Mouse (Mus musculus) limb, embryonic 15.5 days (tissue): Measurements from ENCODE around the gene Cpeb4. TPM values are rescaled to one million over a fixed set of nuclear protein-coding genes. Genes with fewer than 3 reads are reported as not detected.
"Not testable (repeated sequence)": the region's sequence is repeated elsewhere in the genome, so short reads cannot be mapped to it uniquely, and the experiment has no call there.

Experiments
- ATAC-seq: fragments of 200-750 bp; cut with Nextera tagmentation; 2 replicates; pipeline ENCODE4 v1.8.0; 2017; ENCODE audit warnings: low read depth, moderate TSS enrichment; ENCODE audit not compliant: insufficient number of reproducible peaks, low FRiP score, low TSS enrichment
- H3K27ac ChIP-seq: fragments of 300-500 bp; sonication (generic); 2 replicates; pipeline ENCODE4 v1.5.1; 2015; ENCODE audit warnings: moderate library complexity, mild to moderate bottlenecking, inconsistent platforms
- H3K27me3 ChIP-seq: fragments of 300-500 bp; sonication (generic); 2 replicates; pipeline ENCODE4 v1.6.1; 2015; ENCODE audit warnings: inconsistent platforms
- H3K36me3 ChIP-seq: fragments of 300-500 bp; sonication (generic); 2 replicates; pipeline ENCODE4 v1.6.1; 2015; ENCODE audit warnings: inconsistent platforms
- H3K4me1 ChIP-seq: fragments of 300-500 bp; sonication (generic); 2 replicates; pipeline ENCODE4 v1.6.1; 2015; ENCODE audit warnings: inconsistent platforms
- H3K4me2 ChIP-seq: fragments of 300-500 bp; sonication (generic); 2 replicates; pipeline ENCODE4 v1.6.1; 2015; ENCODE audit warnings: mild to moderate bottlenecking, inconsistent platforms
- H3K4me3 ChIP-seq: fragments of 300-500 bp; sonication (generic); 2 replicates; pipeline ENCODE4 v1.5.1; 2015; ENCODE audit warnings: mild to moderate bottlenecking, inconsistent platforms
- H3K9ac ChIP-seq: fragments of 300-500 bp; sonication (generic); 2 replicates; pipeline ENCODE4 v1.6.1; 2015; ENCODE audit warnings: inconsistent platforms
- H3K9me3 ChIP-seq: fragments of 300-500 bp; sonication (generic); 2 replicates; pipeline ENCODE4 v1.6.1; 2016; ENCODE audit warnings: inconsistent platforms
- WGBS: fragments of 180-500 bp; shearing (Covaris S2); methylation state at CpG from one replicate; pipeline ENCODE4 v1.1.7; 2015; 5-methylcytosine and 5-hydroxymethylcytosine counted together
- polyA plus RNA-seq: library from polyadenylated mRNA; unstranded; fragments of >200 nt; fragmentation: Nextera tagmentation; extraction: Ambion mirVana; gene quantifications from 2 replicates; pipeline ENCODE4 v1.2.1, GENCODE M21; 2015

Cpeb4 gene
- polyA plus RNA-seq, 1 experiment from 2014 or later = 3.2 TPM

DNA sequence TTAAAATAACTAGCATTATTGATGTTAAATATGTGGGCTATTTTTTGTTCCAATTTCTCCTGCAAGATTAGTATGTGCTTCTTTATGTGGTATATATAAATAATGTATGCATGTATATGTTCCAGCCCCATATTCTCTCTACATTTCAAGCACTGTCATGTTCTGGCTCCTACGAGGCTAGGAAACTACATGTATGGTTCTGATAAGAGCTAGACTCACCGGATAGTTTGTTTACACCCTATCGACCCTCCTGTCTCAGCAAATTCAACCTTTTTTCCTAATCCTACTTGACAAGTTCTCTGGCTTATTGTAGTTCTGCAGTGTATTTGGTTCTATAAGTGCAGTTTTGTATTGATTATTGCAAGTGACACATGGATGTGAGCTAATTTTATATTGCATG is 36.7 kb upstream of the Cpeb4 start:
- no peak overlapping the region for H3K27ac ChIP-seq
- no peak for ATAC-seq
- no peak overlapping the region for H3K4me3 ChIP-seq
- H3K9me3 ChIP-seq = no peaks in the 10 kb centered on the region
- no peaks in the 10 kb centered on the region for H3K27me3 ChIP-seq
- peaks cover 13% of the 10 kb centered on the region; the same call in 1 of the 2 replicates for H3K4me1 ChIP-seq
- WGBS = 81% methylated on average over 3 of the region's 3 CpGs
- H3K9ac ChIP-seq = no peak overlapping the region
- H3K36me3 ChIP-seq = no peaks in the 10 kb centered on the region
- H3K4me2 ChIP-seq = no peak overlapping the region

GRCm38 (mm10) chr11:31837243-31837642 is 34.8 kb upstream of the Cpeb4 start:
- H3K27ac ChIP-seq = no peak overlapping the region
- H3K4me3 ChIP-seq = no peak overlapping the region
- no peak for ATAC-seq
- no peak overlapping the region for H3K9ac ChIP-seq
- H3K4me2 ChIP-seq = no peak overlapping the region
- no peaks in the 10 kb centered on the region for H3K9me3 ChIP-seq
- peaks cover 7% of the 10 kb centered on the region; the same call in 1 of the 2 replicates for H3K4me1 ChIP-seq
- H3K36me3 ChIP-seq = no peaks in the 10 kb centered on the region
- H3K27me3 ChIP-seq = no peaks in the 10 kb centered on the region
- WGBS = 84% methylated on average over 3 of the region's 3 CpGs

DNA sequence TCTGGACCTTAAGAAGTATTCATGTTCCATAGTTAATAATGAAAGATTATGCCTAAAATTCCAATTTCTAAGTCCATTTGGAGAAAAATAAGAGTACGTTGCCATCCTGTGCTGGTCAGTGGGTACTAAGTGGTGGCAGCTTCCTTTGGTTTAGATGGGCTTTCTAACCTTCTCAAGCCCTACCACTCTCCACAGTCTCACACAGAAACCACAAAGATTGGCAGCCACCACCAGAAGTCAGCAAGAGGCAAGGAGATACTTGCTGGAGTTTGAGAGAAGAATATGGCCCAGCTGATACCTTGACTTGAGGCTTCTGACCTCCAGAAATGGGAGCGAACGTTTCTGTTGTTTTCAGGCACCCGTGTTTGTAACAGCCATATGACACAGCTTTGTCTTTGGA is 34.3 kb upstream of the Cpeb4 start:
- Histone ChIP-seq H3K9me3 (no peaks in the 10 kb centered on the region), H3K27ac (no peak overlapping the region), H3K4me3 (no peak overlapping the region), H3K9ac (no peak overlapping the region), H3K4me1 (peaks cover 7% of the 10 kb centered on the region; the same call in 1 of the 2 replicates), H3K36me3 (no peaks in the 10 kb centered on the region), H3K4me2 (no peak overlapping the region), H3K27me3 (no peaks in the 10 kb centered on the region)
- WGBS = 91% methylated on average over 4 of the region's 4 CpGs
- ATAC-seq = no peak

- H3K36me3 ChIP-seq = no peaks in the 10 kb centered on the region
- no peaks in the 10 kb centered on the region for H3K9me3 ChIP-seq
- H3K9ac ChIP-seq = no peak overlapping the region
- no peak for ATAC-seq
- H3K4me1 ChIP-seq = peaks cover 7% of the 10 kb centered on the region; the same call in 1 of the 2 replicates
- H3K27me3 ChIP-seq = no peaks in the 10 kb centered on the region
- no peak overlapping the region for H3K27ac ChIP-seq
- WGBS = 51% methylated on average over 7 of the region's 7 CpGs
- no peak overlapping the region for H3K4me3 ChIP-seq
- no peak overlapping the region for H3K4me2 ChIP-seq
Observed at GRCm38 (mm10) chr11:31838442-31839083, 33.4 kb upstream of the Cpeb4 start.

- 63% methylated on average over 6 of the region's 6 CpGs for WGBS
Observed at GRCm38 (mm10) chr11:31839084-31839460, 32.9 kb upstream of the Cpeb4 start.

GRCm38 (mm10) chr11:31842171-31842959 is 29.6 kb upstream of the Cpeb4 start:
- Histone ChIP-seq H3K36me3 (no peaks in the 10 kb centered on the region), H3K27me3 (no peaks in the 10 kb centered on the region), H3K4me1 (peaks cover 7% of the 10 kb centered on the region; the same call in 1 of the 2 replicates), H3K4me2 (no peak overlapping the region), H3K9ac (no peak overlapping the region), H3K4me3 (no peak overlapping the region), H3K9me3 (no peaks in the 10 kb centered on the region), H3K27ac (no peak overlapping the region)
- WGBS = 67% methylated on average over 5 of the region's 5 CpGs
- ATAC-seq = no peak

More at GRCm38 (mm10) chr11:31839084-31839460, 32.9 kb upstream of the Cpeb4 start:
- Histone ChIP-seq H3K27ac (no peak overlapping the region), H3K4me2 (no peak overlapping the region), H3K9ac (no peak overlapping the region), H3K9me3 (no peaks in the 10 kb centered on the region), H3K36me3 (no peaks in the 10 kb centered on the region), H3K4me3 (no peak overlapping the region), H3K27me3 (no peaks in the 10 kb centered on the region), H3K4me1 (peaks cover 7% of the 10 kb centered on the region; the same call in 1 of the 2 replicates)
- no peak for ATAC-seq

GRCm38 (mm10) chr11:31843177-31843833 is 28.7 kb upstream of the Cpeb4 start:
- Histone ChIP-seq H3K36me3 (no peaks in the 10 kb centered on the region), H3K9ac (no peak overlapping the region), H3K9me3 (no peaks in the 10 kb centered on the region), H3K27ac (no peak overlapping the region), H3K4me1 (peaks cover 7% of the 10 kb centered on the region; the same call in 1 of the 2 replicates), H3K4me3 (no peak overlapping the region), H3K4me2 (no peak overlapping the region), H3K27me3 (no peaks in the 10 kb centered on the region)
- no peak for ATAC-seq
- WGBS = 84% methylated on average over 7 of the region's 7 CpGs

DNA sequence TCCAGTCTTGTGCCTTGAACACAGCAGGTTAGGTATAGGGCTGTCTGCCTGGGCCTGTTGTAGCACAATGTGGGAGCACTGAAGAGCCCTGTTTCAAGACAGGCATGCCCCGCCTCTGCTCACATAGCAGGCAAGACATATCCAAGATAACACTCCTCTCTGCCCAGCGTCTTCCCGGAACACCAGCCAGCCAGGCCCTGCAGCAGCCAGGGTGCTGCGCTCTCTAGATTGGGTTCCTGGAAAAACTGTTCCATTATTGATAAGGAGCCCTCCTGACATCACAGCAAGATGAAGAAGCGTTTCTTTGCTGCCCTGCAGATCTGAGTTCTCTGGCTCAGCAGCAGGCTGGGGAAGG is 28.2 kb upstream of the Cpeb4 start:
- H3K4me2 ChIP-seq = no peak overlapping the region
- no peak for ATAC-seq
- 82% methylated on average over 5 of the region's 5 CpGs for WGBS

GRCm38 (mm10) chr11:31845111-31845510 is 26.9 kb upstream of the Cpeb4 start:
- H3K9ac ChIP-seq, H3K9me3 ChIP-seq, H3K4me3 ChIP-seq, H3K27ac ChIP-seq, H3K27me3 ChIP-seq, H3K36me3 ChIP-seq, H3K4me2 ChIP-seq, ATAC-seq, H3K4me1 ChIP-seq: not testable (repeated sequence)
- WGBS = 86% methylated on average over 1 of the region's 1 CpGs

More for the DNA sequence above, 28.2 kb upstream of the Cpeb4 start:
- no peaks in the 10 kb centered on the region for H3K36me3 ChIP-seq
- H3K4me1 ChIP-seq = peaks cover 2% of the 10 kb centered on the region; the same call in 1 of the 2 replicates
- H3K9me3 ChIP-seq = no peaks in the 10 kb centered on the region
- no peak overlapping the region for H3K27ac ChIP-seq
- no peak overlapping the region for H3K9ac ChIP-seq
- no peak overlapping the region for H3K4me3 ChIP-seq
- no peaks in the 10 kb centered on the region for H3K27me3 ChIP-seq

DNA sequence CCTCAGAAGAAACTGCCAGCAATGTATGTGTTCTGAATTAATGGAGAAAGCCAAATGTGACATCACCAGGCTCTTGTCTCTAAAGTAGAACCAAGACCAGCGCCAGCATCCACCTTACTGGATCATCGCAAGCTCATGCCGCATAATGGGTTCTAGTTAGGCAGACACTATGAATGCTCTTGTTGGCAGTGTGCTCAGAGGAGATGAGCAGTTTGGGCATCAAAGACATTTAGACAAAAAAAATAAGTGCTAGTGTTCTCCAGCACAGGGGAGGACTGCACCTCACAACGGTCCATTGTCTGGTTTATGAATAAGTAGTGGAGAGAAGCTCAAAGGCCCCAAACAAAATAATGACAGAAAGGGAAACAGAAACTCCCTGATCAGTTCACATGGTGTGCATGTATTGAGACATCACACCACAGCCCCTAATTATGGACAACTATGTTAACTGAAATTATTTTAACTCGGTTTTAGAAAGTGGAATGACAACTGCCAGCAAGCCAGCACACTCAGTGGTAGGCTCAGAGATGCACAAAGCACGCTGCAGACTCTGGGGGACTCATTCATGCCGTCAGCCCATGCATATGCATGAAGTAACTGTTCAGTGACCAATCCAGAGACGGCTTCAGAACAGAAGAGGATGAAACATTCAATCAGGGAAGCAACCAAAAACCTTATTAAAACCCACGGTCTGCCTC is 25.1 kb upstream of the Cpeb4 start:
- Histone ChIP-seq H3K36me3 (no peaks in the 10 kb centered on the region), H3K9me3 (no peaks in the 10 kb centered on the region), H3K4me3 (no peak overlapping the region), H3K9ac (no peak overlapping the region), H3K27me3 (no peaks in the 10 kb centered on the region), H3K27ac (no peak overlapping the region), H3K4me2 (no peak overlapping the region), H3K4me1 (no peaks in the 10 kb centered on the region)
- 73% methylated on average over 9 of the region's 9 CpGs for WGBS
- no peak for ATAC-seq

GRCm38 (mm10) chr11:31847469-31847805 is 24.6 kb upstream of the Cpeb4 start:
- Histone ChIP-seq H3K4me2 (no peak overlapping the region), H3K27me3 (no peaks in the 10 kb centered on the region), H3K4me1 (no peaks in the 10 kb centered on the region; the same call in 1 of the 2 replicates), H3K4me3 (no peak overlapping the region), H3K9ac (no peak overlapping the region), H3K9me3 (no peaks in the 10 kb centered on the region), H3K36me3 (no peaks in the 10 kb centered on the region), H3K27ac (no peak overlapping the region)
- WGBS = 85% methylated on average over 5 of the region's 5 CpGs
- ATAC-seq = no peak
